Mouse (Mus musculus) ES-CJ7 (cell line): ENCODE measurements around the gene Prlhr.
A peak's percentile ranks its signal among the peaks of the same experiment; 100 is the strongest.

Source experiments
- DNase-seq: peaks from one replicate; pipeline ENCODE4 v3.0.0; 2011; ENCODE audit warnings: low read depth, low spot score

Gene Prlhr

DNA sequence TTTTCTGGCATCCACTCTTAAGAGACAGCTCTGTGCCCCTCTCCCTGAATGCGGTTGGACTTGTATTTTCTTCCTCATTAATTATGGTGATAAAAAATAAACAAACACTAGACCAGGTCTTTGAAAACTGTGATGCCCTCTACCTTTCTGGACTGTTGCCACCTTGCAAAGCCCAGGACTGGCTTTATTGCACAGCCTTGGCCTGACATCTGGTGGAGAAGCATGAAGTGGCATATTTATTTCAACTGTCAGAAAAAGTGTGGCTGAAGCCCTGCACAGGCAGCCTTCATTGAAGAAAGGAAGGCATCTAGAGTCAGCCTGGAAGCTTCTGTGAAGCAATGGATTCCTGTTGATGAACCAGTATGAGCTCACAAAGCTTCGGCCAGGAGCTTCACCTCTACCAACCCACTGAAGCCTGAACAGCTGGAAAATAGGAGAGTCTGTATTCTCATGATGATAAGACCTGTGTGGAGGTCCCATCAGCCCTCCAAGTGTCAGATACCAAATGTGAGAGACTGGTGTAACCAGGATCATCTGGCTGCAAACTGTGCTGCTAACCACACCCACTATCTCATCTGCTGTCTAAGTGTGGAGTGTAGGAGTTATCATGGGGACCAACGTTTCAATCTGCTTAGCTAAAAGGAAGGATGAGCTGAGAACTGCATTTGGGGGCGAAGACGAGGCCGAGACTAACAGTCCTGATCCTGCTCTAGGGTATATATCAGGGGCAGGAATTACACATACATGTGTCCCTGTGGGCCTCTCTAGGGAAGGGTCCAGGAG lies 35.6 kb downstream of the Prlhr start:
- DNase-seq, result no peak

DNA sequence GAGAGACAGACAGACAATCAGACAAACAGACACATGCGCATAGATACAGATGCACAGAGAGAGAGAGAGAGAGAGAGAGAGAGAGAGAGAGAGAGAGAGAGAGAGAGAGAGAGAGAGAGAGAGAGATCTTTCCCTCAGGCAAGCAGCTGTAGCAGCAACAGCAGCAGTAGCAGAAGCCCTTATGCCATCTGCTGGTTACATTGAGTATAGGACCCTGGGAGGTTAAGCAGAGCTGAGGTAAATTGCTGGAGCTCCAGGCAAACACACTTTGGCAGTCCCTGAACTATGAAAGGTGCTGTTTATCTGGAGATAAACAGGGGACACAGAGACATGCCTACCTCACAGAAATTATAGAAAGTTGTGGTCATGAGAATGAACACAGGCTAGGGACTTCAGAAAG lies 50.5 kb downstream of the Prlhr start:
- peak; percentile 35 for DNase-seq
